Mouse (Mus musculus): ENCODE data around the gene Sbds. TPM values are rescaled to one million over a fixed set of nuclear protein-coding genes. Genes with fewer than 3 reads are reported as not detected.

Sbds gene
- polyA plus RNA-seq (2012; rRNA removed): 94.9 and 101 TPM in 2 replicates

GRCm38 (mm10) chr5:130255017-130255720, at the start of gene Sbds, which contains the start of gene Tyw1:
TSS of gene Sbds (minus strand) at chr5:130255530.
TSS of gene Tyw1 (plus strand) at chr5:130255619.
- Histone ChIP-seq H3K27ac (ENCODE audit: insufficient read depth, low read length) (peak within 1 kb of the TSS; percentile 20; the same call in 1 of the 2 replicates), H3K4me3 (ENCODE audit: insufficient read depth, low read length) (peak within 1 kb of the TSS; percentile 78), H3K4me1 (ENCODE audit: control insufficient read depth, insufficient read depth, low read length) (peaks cover 1% of the 10 kb centered on the region; the same call in 1 of the 2 replicates)
- TF ChIP-seq CTCF (IDR thresholded peaks at IDR 0.05; ENCODE audit: extremely low read depth, insufficient read depth, low read length) (no peak), POLR2A (IDR thresholded peaks at IDR 0.05; ENCODE audit: extremely low read depth, insufficient read depth, low read length) (peak; percentile 98)

- TF ChIP-seq POLR2A (IDR thresholded peaks at IDR 0.05; ENCODE audit: extremely low read depth, insufficient read depth, low read length): no peak
- no peak for TF ChIP-seq CTCF (IDR thresholded peaks at IDR 0.05; ENCODE audit: extremely low read depth, insufficient read depth, low read length)
- Histone ChIP-seq H3K4me1 (ENCODE audit: control insufficient read depth, insufficient read depth, low read length) (no peaks in the 10 kb centered on the region), H3K27ac (ENCODE audit: insufficient read depth, low read length) (no peak overlapping the region), H3K4me3 (ENCODE audit: insufficient read depth, low read length) (no peak overlapping the region)
Measured at GRCm38 (mm10) chr5:130303611-130304010, 48.3 kb upstream of the Sbds start.

GRCm38 (mm10) chr5:130299526-130299925, 44.2 kb upstream of the Sbds start:
- H3K27ac ChIP-seq (ENCODE audit: insufficient read depth, low read length): no peak overlapping the region
- H3K4me3 ChIP-seq (ENCODE audit: insufficient read depth, low read length): no peak overlapping the region
- peaks cover under 1% of the 10 kb centered on the region for H3K4me1 ChIP-seq (ENCODE audit: control insufficient read depth, insufficient read depth, low read length)
- TF ChIP-seq CTCF (IDR thresholded peaks at IDR 0.05; ENCODE audit: extremely low read depth, insufficient read depth, low read length): no peak
- no peak for TF ChIP-seq POLR2A (IDR thresholded peaks at IDR 0.05; ENCODE audit: extremely low read depth, insufficient read depth, low read length)

- Histone ChIP-seq H3K4me3 (ENCODE audit: insufficient read depth, low read length) (no peak overlapping the region), H3K27ac (ENCODE audit: insufficient read depth, low read length) (no peak overlapping the region), H3K4me1 (ENCODE audit: control insufficient read depth, insufficient read depth, low read length) (peaks cover 2% of the 10 kb centered on the region)
- no peak for TF ChIP-seq CTCF (IDR thresholded peaks at IDR 0.05; ENCODE audit: extremely low read depth, insufficient read depth, low read length)
- no peak for TF ChIP-seq POLR2A (IDR thresholded peaks at IDR 0.05; ENCODE audit: extremely low read depth, insufficient read depth, low read length)
Measured at GRCm38 (mm10) chr5:130298831-130299460, 43.6 kb upstream of the Sbds start.

GRCm38 (mm10) chr5:130296071-130296470, 40.7 kb upstream of the Sbds start:
- Histone ChIP-seq H3K27ac (ENCODE audit: insufficient read depth, low read length) (no peak overlapping the region), H3K4me1 (ENCODE audit: control insufficient read depth, insufficient read depth, low read length) (peaks cover 5% of the 10 kb centered on the region), H3K4me3 (ENCODE audit: insufficient read depth, low read length) (no peak overlapping the region)
- TF ChIP-seq POLR2A (IDR thresholded peaks at IDR 0.05; ENCODE audit: extremely low read depth, insufficient read depth, low read length) (no peak), CTCF (IDR thresholded peaks at IDR 0.05; ENCODE audit: extremely low read depth, insufficient read depth, low read length) (0 out of 2 replicates have a peak, but pooled peaks have one; percentile 6)

GRCm38 (mm10) chr5:130294598-130294997, 39.3 kb upstream of the Sbds start:
- TF ChIP-seq POLR2A (IDR thresholded peaks at IDR 0.05; ENCODE audit: extremely low read depth, insufficient read depth, low read length) (no peak), CTCF (IDR thresholded peaks at IDR 0.05; ENCODE audit: extremely low read depth, insufficient read depth, low read length) (no peak)
- peaks cover 6% of the 10 kb centered on the region for H3K4me1 ChIP-seq (ENCODE audit: control insufficient read depth, insufficient read depth, low read length)
- no peak overlapping the region for H3K27ac ChIP-seq (ENCODE audit: insufficient read depth, low read length)
- no peak overlapping the region for H3K4me3 ChIP-seq (ENCODE audit: insufficient read depth, low read length)

- H3K4me3 ChIP-seq (ENCODE audit: insufficient read depth, low read length): no peak overlapping the region
- peaks cover 6% of the 10 kb centered on the region for H3K4me1 ChIP-seq (ENCODE audit: control insufficient read depth, insufficient read depth, low read length)
- no peak overlapping the region for H3K27ac ChIP-seq (ENCODE audit: insufficient read depth, low read length)
- TF ChIP-seq CTCF (IDR thresholded peaks at IDR 0.05; ENCODE audit: extremely low read depth, insufficient read depth, low read length): no peak
- no peak for TF ChIP-seq POLR2A (IDR thresholded peaks at IDR 0.05; ENCODE audit: extremely low read depth, insufficient read depth, low read length)
Measured at GRCm38 (mm10) chr5:130293941-130294340, 38.6 kb upstream of the Sbds start.

- TF ChIP-seq POLR2A (IDR thresholded peaks at IDR 0.05; ENCODE audit: extremely low read depth, insufficient read depth, low read length): no peak
- H3K27ac ChIP-seq (ENCODE audit: insufficient read depth, low read length): no peak overlapping the region
- H3K4me3 ChIP-seq (ENCODE audit: insufficient read depth, low read length): no peak overlapping the region
- peaks cover 6% of the 10 kb centered on the region for H3K4me1 ChIP-seq (ENCODE audit: control insufficient read depth, insufficient read depth, low read length)
Measured at GRCm38 (mm10) chr5:130292976-130293375, 37.6 kb upstream of the Sbds start.

- no peak for TF ChIP-seq CTCF (IDR thresholded peaks at IDR 0.05; ENCODE audit: extremely low read depth, insufficient read depth, low read length)
- TF ChIP-seq POLR2A (IDR thresholded peaks at IDR 0.05; ENCODE audit: extremely low read depth, insufficient read depth, low read length): 0 out of 2 replicates have a peak, but pooled peaks have one; percentile 11
Measured at GRCm38 (mm10) chr5:130290775-130291174, 35.4 kb upstream of the Sbds start.

GRCm38 (mm10) chr5:130290242-130290641, 34.9 kb upstream of the Sbds start:
- no peak overlapping the region for H3K27ac ChIP-seq (ENCODE audit: insufficient read depth, low read length)
- no peak overlapping the region for H3K4me3 ChIP-seq (ENCODE audit: insufficient read depth, low read length)
- H3K4me1 ChIP-seq (ENCODE audit: control insufficient read depth, insufficient read depth, low read length): peaks cover 6% of the 10 kb centered on the region
- 0 out of 2 replicates have a peak, but pooled peaks have one; percentile 12 for TF ChIP-seq CTCF (IDR thresholded peaks at IDR 0.05; ENCODE audit: extremely low read depth, insufficient read depth, low read length)
- no peak for TF ChIP-seq POLR2A (IDR thresholded peaks at IDR 0.05; ENCODE audit: extremely low read depth, insufficient read depth, low read length)

More at GRCm38 (mm10) chr5:130290775-130291174, 35.4 kb upstream of the Sbds start:
- Histone ChIP-seq H3K4me3 (ENCODE audit: insufficient read depth, low read length) (no peak overlapping the region), H3K27ac (ENCODE audit: insufficient read depth, low read length) (peak overlapping the region; percentile 38; the same call in 1 of the 2 replicates), H3K4me1 (ENCODE audit: control insufficient read depth, insufficient read depth, low read length) (peaks cover 6% of the 10 kb centered on the region)
